Comparison of ENCODE assay signal across 20 mouse cellular contexts in the genomic region with DNA sequence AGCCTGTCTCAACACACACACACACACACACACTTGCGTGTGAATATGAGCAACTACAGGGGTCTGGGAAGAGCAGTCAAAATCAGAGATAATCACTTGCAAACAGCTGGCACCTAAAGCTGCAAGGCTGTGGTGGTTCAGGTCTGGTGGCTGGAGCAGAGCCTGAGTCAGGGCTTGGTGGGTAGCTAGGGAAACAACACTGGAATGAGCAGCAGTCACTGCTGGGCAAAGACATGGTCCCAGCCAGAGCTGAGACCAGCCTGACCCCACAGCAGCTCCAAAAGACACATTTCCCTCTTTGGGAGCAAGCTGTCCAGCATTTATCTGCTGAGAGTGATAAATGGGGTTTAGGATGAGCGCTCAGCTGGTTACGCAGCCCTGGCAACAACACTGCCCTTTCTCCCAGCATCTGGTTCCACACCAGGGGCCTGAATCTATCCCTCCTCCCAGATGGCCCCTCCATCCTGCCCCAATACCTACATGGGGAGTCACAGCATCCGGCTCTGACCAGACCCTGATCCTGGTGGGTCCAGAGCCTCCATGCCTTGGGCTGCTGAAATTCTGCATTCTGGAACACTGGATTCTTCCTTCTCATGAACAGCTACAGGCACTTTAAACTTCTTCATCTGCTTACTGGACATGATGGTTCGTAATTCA. TPM values are rescaled to one million over a fixed set of nuclear protein-coding genes. Genes with fewer than 3 reads are reported as not detected.
A peak's percentile ranks its signal among the peaks of the same experiment; 100 is the strongest.
DNase-seq lines count a peak whose midpoint lies in the region; ATAC-seq and TF ChIP-seq lines count a peak whose summit lies in the region.
"Had no signal": no experiment of that assay in that cellular context is flagged by ENCODE, and none has a peak within 500 bp of the region (broad histone marks: within the 10 kb centered on the region; RNA-seq: fewer than 3 reads in every experiment).

No protein-coding gene starts in this region.

- H3K27me3 ChIP-seq in forebrain, embryonic 14.5 days (replicated peaks; ENCODE audit: control insufficient read depth, insufficient read depth, low read length) = no peaks in the 10 kb centered on the region
- H3K27me3 ChIP-seq in forebrain, embryonic 11.5 days (ENCODE audit: control insufficient read depth, insufficient read depth, low read length) = no peaks in the 10 kb centered on the region
- H3K27me3 ChIP-seq in lung, embryonic 14.5 days (ENCODE audit: insufficient read depth, low read length) = no peaks in the 10 kb centered on the region
- H3K27me3 ChIP-seq in intestine, embryonic 15.5 days (replicated peaks) = no peaks in the 10 kb centered on the region
- no peaks in the 10 kb centered on the region for H3K27me3 ChIP-seq in stomach, postnatal 0 days (ENCODE audit: control insufficient read depth, insufficient read depth, low read length)
- H3K27me3 ChIP-seq: embryonic facial prominence, embryonic 15.5 days; midbrain, embryonic 12.5 days; neural tube, embryonic 13.5 days had no signal

- 88% methylated on average over 5 of the region's 5 CpGs for WGBS in forebrain, embryonic 14.5 days
- WGBS in forebrain, embryonic 11.5 days = 89% methylated on average over 5 of the region's 5 CpGs
- 78% methylated on average over 5 of the region's 5 CpGs for WGBS in lung, embryonic 14.5 days
- whole genome bisulfite sequencing in intestine, embryonic 15.5 days = 80% methylated on average over 5 of the region's 5 CpGs
- WGBS in stomach, postnatal 0 days = 78% methylated on average over 5 of the region's 5 CpGs

- no peaks in the 10 kb centered on the region for H3K9me3 ChIP-seq in forebrain, embryonic 14.5 days (replicated peaks; ENCODE audit: control insufficient read depth, low read length)
- H3K9me3 ChIP-seq in forebrain, embryonic 11.5 days (ENCODE audit: control insufficient read depth, low read length) = no peaks in the 10 kb centered on the region
- H3K9me3 ChIP-seq in lung, embryonic 14.5 days (ENCODE audit: low read depth, low read length) = no peaks in the 10 kb centered on the region
- H3K9me3 ChIP-seq in intestine, embryonic 15.5 days = no peaks in the 10 kb centered on the region
- no peaks in the 10 kb centered on the region for H3K9me3 ChIP-seq in stomach, postnatal 0 days (ENCODE audit: control insufficient read depth, low read length)
- H3K9me3 ChIP-seq: embryonic facial prominence, embryonic 15.5 days; midbrain, embryonic 12.5 days; neural tube, embryonic 13.5 days had no signal

- no peak overlapping the region for H3K4me2 ChIP-seq in forebrain, embryonic 14.5 days (ENCODE audit: low read length)
- H3K4me2 ChIP-seq in forebrain, embryonic 11.5 days (ENCODE audit: low read depth, low read length, severe bottlenecking) = no peak overlapping the region
- no peak overlapping the region for H3K4me2 ChIP-seq in lung, embryonic 14.5 days
- no peak overlapping the region for H3K4me2 ChIP-seq in intestine, embryonic 15.5 days (replicated peaks)
- H3K4me2 ChIP-seq in stomach, postnatal 0 days (replicated peaks; ENCODE audit: low read depth) = no peak overlapping the region
- H3K4me2 ChIP-seq: embryonic facial prominence, embryonic 15.5 days; midbrain, embryonic 12.5 days; neural tube, embryonic 13.5 days had no signal

- no peaks in the 10 kb centered on the region for H3K4me1 ChIP-seq in forebrain, embryonic 14.5 days (ENCODE audit: control insufficient read depth, insufficient read depth, low read length)
- no peaks in the 10 kb centered on the region for H3K4me1 ChIP-seq in forebrain, embryonic 11.5 days (replicated peaks; ENCODE audit: control insufficient read depth, insufficient read depth, low read length)
- no peaks in the 10 kb centered on the region for H3K4me1 ChIP-seq in lung, embryonic 14.5 days (ENCODE audit: insufficient read depth)
- no peaks in the 10 kb centered on the region for H3K4me1 ChIP-seq in intestine, embryonic 15.5 days (replicated peaks)
- H3K4me1 ChIP-seq in stomach, postnatal 0 days (replicated peaks; ENCODE audit: control insufficient read depth, insufficient read depth) = no peaks in the 10 kb centered on the region
- H3K4me1 ChIP-seq: embryonic facial prominence, embryonic 15.5 days; midbrain, embryonic 12.5 days had no signal

- no peak for ATAC-seq in forebrain, embryonic 14.5 days
- ATAC-seq in forebrain, embryonic 11.5 days (replicated peaks; ENCODE audit: low FRiP score) = no peak
- no peak; the same call in 1 of the 2 replicates for ATAC-seq in lung, embryonic 14.5 days (ENCODE audit: insufficient read depth)
- peak; percentile 4; the same call in 1 of the 2 replicates for ATAC-seq in intestine, embryonic 15.5 days
- ATAC-seq in stomach, postnatal 0 days (ENCODE audit: low FRiP score, low TSS enrichment) = peak; percentile 53
- ATAC-seq: inflammation-experienced regulatory T-cells, adult 6 months had no signal

- no peak for TF ChIP-seq CTCF in lung, embryonic 14.5 days (IDR thresholded peaks at IDR 0.05; ENCODE audit: low read depth)
- TF ChIP-seq CTCF in stomach, postnatal 0 days (IDR thresholded peaks at IDR 0.05; ENCODE audit: low read depth) = no peak

- TF ChIP-seq EP300 in stomach, postnatal 0 days (optimal IDR thresholded peaks at IDR 0.05) = no peak

- peak; percentile 14 for DNase-seq in forebrain, embryonic 14.5 days (ENCODE audit: low spot score)
- DNase-seq in forebrain, embryonic 11.5 days (ENCODE audit: low spot score) = no peak
- peak; percentile 52 for DNase-seq in lung, embryonic 14.5 days
- DNase-seq in lung, adult 18-20 months = no peak
- no peak for DNase-seq in stomach, postnatal 0 days (ENCODE audit: low spot score)
- DNase-seq in testis, postnatal 10 days (ENCODE audit: low spot score) = no peak
- DNase-seq in lung, postnatal 25 days (ENCODE audit: low spot score) = no peak
- DNase-seq: B cell, adult 2 months; cerebellum, adult 9-11 months; gastrocnemius, postnatal 36 days; lung, adult 2 months; right cerebral cortex, adult 18-20 months; thymus, adult 18-20 months had no signal

- H3K9ac ChIP-seq in forebrain, embryonic 14.5 days (ENCODE audit: low read length) = no peak overlapping the region
- H3K9ac ChIP-seq in forebrain, embryonic 11.5 days (ENCODE audit: low read length) = no peak overlapping the region
- H3K9ac ChIP-seq in lung, embryonic 14.5 days = no peak overlapping the region
- no peak overlapping the region for H3K9ac ChIP-seq in intestine, embryonic 15.5 days
- H3K9ac ChIP-seq in stomach, postnatal 0 days (ENCODE audit: low read length) = no peak overlapping the region
- H3K9ac ChIP-seq: embryonic facial prominence, embryonic 15.5 days; midbrain, embryonic 12.5 days; neural tube, embryonic 13.5 days had no signal

- H3K27ac ChIP-seq in forebrain, embryonic 14.5 days (ENCODE audit: low read depth, low read length) = no peak overlapping the region
- H3K27ac ChIP-seq in forebrain, embryonic 11.5 days (ENCODE audit: low read depth, low read length) = no peak overlapping the region
- H3K27ac ChIP-seq in lung, embryonic 14.5 days (ENCODE audit: low read depth) = no peak overlapping the region
- H3K27ac ChIP-seq in intestine, embryonic 15.5 days = no peak overlapping the region
- H3K27ac ChIP-seq in stomach, postnatal 0 days (replicated peaks) = no peak overlapping the region
- H3K27ac ChIP-seq: embryonic facial prominence, embryonic 15.5 days; midbrain, embryonic 12.5 days; neural tube, embryonic 13.5 days had no signal

- no peaks in the 10 kb centered on the region for H3K36me3 ChIP-seq in forebrain, embryonic 14.5 days (ENCODE audit: control insufficient read depth, insufficient read depth, low read length)
- no peaks in the 10 kb centered on the region for H3K36me3 ChIP-seq in forebrain, embryonic 11.5 days (ENCODE audit: control insufficient read depth, insufficient read depth, low read length)
- no peaks in the 10 kb centered on the region for H3K36me3 ChIP-seq in lung, embryonic 14.5 days (ENCODE audit: insufficient read depth)
- no peaks in the 10 kb centered on the region for H3K36me3 ChIP-seq in intestine, embryonic 15.5 days
- no peaks in the 10 kb centered on the region for H3K36me3 ChIP-seq in stomach, postnatal 0 days (ENCODE audit: control insufficient read depth, insufficient read depth, low read length)
- H3K36me3 ChIP-seq: embryonic facial prominence, embryonic 15.5 days; midbrain, embryonic 12.5 days; neural tube, embryonic 13.5 days had no signal

- no peak overlapping the region for H3K4me3 ChIP-seq in forebrain, embryonic 14.5 days (ENCODE audit: low read depth, low read length)
- no peak overlapping the region for H3K4me3 ChIP-seq in forebrain, embryonic 11.5 days (ENCODE audit: low read depth, low read length)
- no peak overlapping the region for H3K4me3 ChIP-seq in lung, embryonic 14.5 days (ENCODE audit: low read depth, low read length)
- H3K4me3 ChIP-seq in intestine, embryonic 15.5 days (replicated peaks) = no peak overlapping the region
- H3K4me3 ChIP-seq in stomach, postnatal 0 days (ENCODE audit: low read depth, low read length) = no peak overlapping the region
- H3K4me3 ChIP-seq: embryonic facial prominence, embryonic 15.5 days; midbrain, embryonic 12.5 days; neural tube, embryonic 13.5 days had no signal

RNA-seq across cellular contexts. Expression of a gene that starts 25.7 kb away (rescaled TPM):
- polyA plus RNA-seq in forebrain, embryonic 14.5 days (2014; fragmentation: Nextera tagmentation; extraction: Ambion mirVana) = not detected in 2 replicates
- polyA plus RNA-seq in forebrain, embryonic 11.5 days (2014; fragmentation: Nextera tagmentation; extraction: Ambion mirVana) = not detected in 2 replicates
- polyA plus RNA-seq in lung, embryonic 14.5 days (2014; fragmentation: Nextera tagmentation; extraction: Ambion mirVana) = 0.05 TPM in 1 of 2 replicates, not detected in the other
- polyA plus RNA-seq in intestine, embryonic 15.5 days (2015; fragmentation: Nextera tagmentation; extraction: Ambion mirVana) = not detected in 2 replicates
- not detected in 2 replicates for polyA plus RNA-seq in stomach, postnatal 0 days (2015; fragmentation: Nextera tagmentation; extraction: Ambion mirVana)
- polyA plus RNA-seq: embryonic facial prominence, embryonic 15.5 days; heart, embryonic 16.5 days; inflammation-experienced regulatory T-cells, adult 6 months; lung, adult 2 months; midbrain, embryonic 12.5 days; neural tube, embryonic 13.5 days; spleen, adult 2 months had no signal

RNA-seq across cellular contexts. Expression of a gene that starts 39.7 kb away (rescaled TPM):
- 2.7 and 3.9 TPM in 2 replicates for polyA plus RNA-seq in forebrain, embryonic 14.5 days (2014; fragmentation: Nextera tagmentation; extraction: Ambion mirVana)
- polyA plus RNA-seq in forebrain, embryonic 11.5 days (2014; fragmentation: Nextera tagmentation; extraction: Ambion mirVana) = 0.20 and 0.25 TPM in 2 replicates
- 0.55 and 1.0 TPM in 2 replicates for polyA plus RNA-seq in lung, embryonic 14.5 days (2014; fragmentation: Nextera tagmentation; extraction: Ambion mirVana)
- 1.8 and 2.1 TPM in 2 replicates for polyA plus RNA-seq in intestine, embryonic 15.5 days (2015; fragmentation: Nextera tagmentation; extraction: Ambion mirVana)
- 9.3 and 9.8 TPM in 2 replicates for polyA plus RNA-seq in stomach, postnatal 0 days (2015; fragmentation: Nextera tagmentation; extraction: Ambion mirVana)
- polyA plus RNA-seq: inflammation-experienced regulatory T-cells, adult 6 months had no signal

RNA-seq across cellular contexts. Expression of a gene that starts 56.6 kb away (rescaled TPM):
- polyA plus RNA-seq in forebrain, embryonic 14.5 days (2014; fragmentation: Nextera tagmentation; extraction: Ambion mirVana) = 0.46 and 0.86 TPM in 2 replicates
- 2.4 and 2.8 TPM in 2 replicates for polyA plus RNA-seq in forebrain, embryonic 11.5 days (2014; fragmentation: Nextera tagmentation; extraction: Ambion mirVana)
- 3.1 and 3.6 TPM in 2 replicates for polyA plus RNA-seq in lung, embryonic 14.5 days (2014; fragmentation: Nextera tagmentation; extraction: Ambion mirVana)
- 8.8 and 9.8 TPM in 2 replicates for polyA plus RNA-seq in intestine, embryonic 15.5 days (2015; fragmentation: Nextera tagmentation; extraction: Ambion mirVana)
- 5.3 and 5.8 TPM in 2 replicates for polyA plus RNA-seq in stomach, postnatal 0 days (2015; fragmentation: Nextera tagmentation; extraction: Ambion mirVana)

Comparison
In these comparisons a context has a peak if more than half of its experiments do, and no peak if none do; other contexts are left out.
1. DNase-seq: peak in forebrain, embryonic 14.5 days (single experiment) and lung, embryonic 14.5 days (single experiment); none in forebrain, embryonic 11.5 days (single experiment), lung, adult 18-20 months (0 of 2), stomach, postnatal 0 days (single experiment), testis, postnatal 10 days (single experiment) and lung, postnatal 25 days (single experiment).
2. ATAC-seq: peak in intestine, embryonic 15.5 days (single experiment) and stomach, postnatal 0 days (single experiment); none in forebrain, embryonic 14.5 days (single experiment), forebrain, embryonic 11.5 days (single experiment) and lung, embryonic 14.5 days (single experiment).